Mouse (Mus musculus) adrenal gland, postnatal 36 days (tissue): Measurements from ENCODE around the gene Efhd2. TPM values are rescaled to one million over a fixed set of nuclear protein-coding genes. Genes with fewer than 3 reads are reported as not detected.

Experiments used
- DNase-seq, 2 experiments: peaks; one replicate each; pipeline ENCODE4 v3.0.0; 2021; ENCODE audit warnings: mixed read lengths in 1 of 2
- long read RNA-seq, 2 experiments: library from polyadenylated mRNA; stranded (forward); transcript quantifications; one replicate each; pipeline ENCODE4 v2.0.0; 2021; ENCODE audit warnings: borderline sequencing depth in 2 of 2
- total RNA-seq, 2 experiments: library from RNA; stranded (reverse); gene quantifications; 2 replicates each; pipeline ENCODE4 v1.2.3; 2021

Gene Efhd2
- 10 to 100 TPM; 23.1 to 29.1 TPM for total RNA-seq
- long read RNA-seq, experiment 1, transcript Efhd2-201 (4 exons, 2,381 nt) = major isoform, 54 of 58 reads
- long read RNA-seq, experiment 1, partial matches to known transcripts = 0 of 58 reads
- long read RNA-seq, experiment 1, other reads (novel, unspliced or antisense) = 4 of 58 reads
- long read RNA-seq, experiment 2, transcript Efhd2-201 (4 exons, 2,381 nt) = major isoform, 22 of 26 reads
- long read RNA-seq, experiment 2, partial matches to known transcripts = 2 of 26 reads
- long read RNA-seq, experiment 2, other reads (novel, unspliced or antisense) = 2 of 26 reads

DNA sequence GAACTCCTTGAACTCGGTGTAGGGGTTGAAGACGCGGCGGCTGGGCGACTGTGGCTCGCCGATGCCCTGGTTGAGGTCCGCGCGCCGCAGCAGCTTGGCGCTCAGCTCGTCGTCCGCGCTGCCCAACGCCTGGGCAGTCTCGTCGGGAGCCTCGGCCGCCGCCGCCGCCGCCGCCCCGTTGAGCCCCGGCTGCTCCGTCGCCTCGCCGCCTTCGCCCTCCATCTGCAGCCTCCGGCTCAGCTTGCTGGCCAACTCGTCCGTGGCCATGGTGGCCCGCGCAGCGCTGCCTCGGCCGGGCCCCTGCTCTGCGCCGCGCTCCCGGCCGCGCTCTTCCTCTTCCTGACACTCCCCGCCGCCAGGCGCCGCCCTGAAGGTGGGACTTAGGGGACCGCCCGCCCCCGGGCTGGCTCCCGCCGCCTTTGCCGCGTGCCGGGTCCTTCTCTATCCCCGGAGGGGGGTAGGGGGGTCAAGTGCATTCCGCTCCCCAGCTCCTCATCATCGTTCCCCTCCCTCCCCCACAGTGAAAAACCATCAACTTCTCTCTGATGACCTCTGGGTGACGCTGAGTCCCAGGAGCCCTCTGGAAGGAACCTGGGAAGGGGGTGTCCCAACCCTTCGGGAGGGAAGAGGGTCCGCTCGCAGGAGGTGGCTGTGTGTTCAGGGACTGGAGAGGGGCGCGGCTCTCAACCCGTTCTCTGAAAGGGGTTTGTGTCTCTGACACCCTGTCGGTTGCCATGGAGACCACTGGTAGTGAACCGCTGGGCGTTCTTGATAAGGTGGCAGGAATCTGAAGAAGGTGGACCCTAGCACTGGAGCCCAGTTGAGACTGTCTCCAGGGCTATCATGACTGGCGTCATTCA is at the start of gene Efhd2:
TSS of gene Efhd2 (minus strand) at position 320 of the 860 bp plus-strand sequence.
- DNase-seq = peak; percentile 89 to 92

DNA sequence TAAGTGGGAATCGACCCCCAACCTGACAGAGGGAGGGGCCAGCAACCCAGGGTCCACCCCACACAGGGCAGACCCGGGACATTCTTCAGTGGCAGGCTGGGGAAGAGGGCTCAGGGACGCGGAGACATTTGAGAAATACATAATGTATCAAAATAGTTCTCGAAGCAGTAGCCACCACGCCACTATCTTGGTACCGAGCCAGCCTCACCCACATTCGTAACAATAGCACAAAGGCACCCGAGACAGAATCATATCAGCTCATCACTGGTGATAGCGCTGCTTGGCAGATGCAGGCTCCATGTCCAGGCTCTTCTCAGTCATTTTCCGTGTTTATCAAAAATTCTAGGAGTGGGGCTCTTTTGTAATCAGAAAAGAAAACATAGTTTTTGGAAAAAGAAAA is 49.2 kb upstream of the Efhd2 start:
- no peak for DNase-seq

DNA sequence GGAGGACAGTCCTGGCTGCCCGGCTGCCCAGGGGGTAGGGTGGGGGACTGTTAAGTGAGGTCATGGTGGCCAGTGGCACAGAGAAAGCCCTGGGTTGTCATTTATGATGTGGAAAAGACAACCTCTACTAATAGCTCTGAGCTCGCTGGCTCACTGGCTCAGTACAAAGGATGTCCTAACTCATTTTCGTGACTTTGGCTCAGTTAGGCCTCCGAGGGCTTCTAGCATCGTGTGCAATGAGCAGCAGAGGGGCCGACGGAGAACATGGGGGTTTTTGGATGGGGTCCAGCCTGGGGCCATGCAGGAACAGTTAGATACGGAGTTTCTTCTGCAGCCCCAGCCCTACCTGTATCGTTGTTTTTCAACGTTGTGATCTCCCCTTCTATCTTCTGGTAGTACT is 45.7 kb upstream of the Efhd2 start:
- no peak for DNase-seq

DNA sequence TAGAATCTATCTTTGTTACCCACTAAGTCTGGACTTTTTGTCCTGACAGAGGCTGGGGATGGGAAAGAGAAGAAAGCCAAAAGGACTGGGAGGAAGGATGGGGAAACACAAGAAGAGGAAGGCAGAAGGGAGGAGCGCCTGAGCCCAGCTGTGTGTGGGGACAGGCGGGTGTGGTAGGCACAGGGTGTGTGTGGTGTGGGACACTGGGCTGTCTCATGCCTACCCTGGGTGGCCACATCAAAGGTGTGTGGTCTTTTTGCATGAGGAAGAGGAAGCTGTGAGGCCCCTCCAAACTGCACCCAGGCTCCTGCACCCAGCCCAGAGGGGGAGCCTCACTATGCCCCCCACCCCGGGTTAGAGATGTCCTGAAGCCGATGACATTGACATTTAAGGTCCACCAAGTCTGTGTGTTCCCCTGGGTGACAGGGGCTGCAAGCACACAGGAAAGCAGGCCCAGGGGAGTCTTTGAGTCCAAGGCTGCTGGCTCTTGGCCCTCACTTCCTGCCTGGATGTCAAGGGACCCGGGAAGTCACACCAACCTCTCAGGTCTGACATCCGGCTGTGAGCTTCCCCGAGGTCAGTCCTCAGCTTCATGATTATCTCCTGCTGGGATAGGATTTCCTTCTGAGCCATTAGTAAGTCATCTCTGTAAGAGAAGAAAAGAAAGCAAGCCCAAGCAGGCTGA is 43.2 kb upstream of the Efhd2 start:
- no peak for DNase-seq

DNA sequence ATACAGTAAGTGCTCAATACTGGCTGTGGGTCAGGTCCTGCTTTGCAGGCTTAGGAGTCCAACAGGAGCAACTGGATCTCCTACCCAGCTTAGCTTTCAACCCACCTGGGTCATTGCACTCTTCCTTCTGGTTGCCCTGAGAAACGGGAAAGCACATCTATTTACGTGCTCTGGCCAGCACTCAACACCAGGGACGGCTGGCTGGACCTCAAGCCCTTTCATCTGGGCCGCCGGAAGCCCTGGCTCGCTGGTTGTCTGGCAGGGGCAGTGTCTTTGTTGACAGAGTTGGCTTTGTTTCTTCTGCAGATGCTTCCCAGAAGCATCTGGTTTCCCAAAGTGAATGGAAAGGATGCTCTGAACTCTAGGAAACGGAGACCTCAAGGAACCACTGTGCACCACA is 39.3 kb upstream of the Efhd2 start:
- DNase-seq = peak; percentile 54 to 65

DNA sequence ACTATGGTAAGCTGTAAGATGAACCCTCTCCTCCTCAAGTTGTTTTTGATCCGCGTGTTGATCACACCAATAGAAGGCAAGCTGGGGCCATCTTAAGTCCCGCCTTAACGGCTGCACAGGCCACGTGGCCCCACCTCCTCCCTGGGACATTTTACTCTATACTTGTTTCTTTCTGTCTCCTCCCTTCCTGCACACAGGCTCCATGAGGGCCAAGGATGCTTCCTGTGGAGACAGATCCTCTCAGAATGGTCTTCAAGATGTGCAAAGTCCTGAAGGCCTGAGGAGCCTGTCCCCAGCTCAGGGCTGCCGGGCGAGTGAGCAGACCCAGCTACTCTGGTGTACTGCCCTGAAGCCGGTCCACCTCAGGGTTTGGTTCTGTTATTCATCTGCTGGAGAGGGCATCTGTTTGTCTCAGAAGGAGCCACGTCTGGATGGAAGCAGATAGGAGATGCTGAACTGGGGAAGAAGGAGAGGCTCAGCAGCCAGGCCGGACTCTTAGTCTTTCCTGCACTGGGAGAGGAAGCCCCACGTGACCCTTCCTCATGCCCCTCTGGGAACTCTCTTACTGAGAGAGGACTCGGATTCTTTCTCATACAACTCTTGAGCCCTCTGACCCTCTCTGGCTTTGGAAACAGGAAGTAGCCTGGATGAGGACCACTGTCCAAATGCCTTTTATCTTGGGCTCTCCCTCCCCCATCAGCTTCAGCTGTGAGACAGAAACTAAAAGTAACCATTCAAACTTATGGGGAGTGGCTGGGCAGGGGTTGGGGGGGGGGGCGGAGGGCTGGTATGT is 38.7 kb upstream of the Efhd2 start:
- peak in 1 of 2 experiments; percentile 20 for DNase-seq

DNA sequence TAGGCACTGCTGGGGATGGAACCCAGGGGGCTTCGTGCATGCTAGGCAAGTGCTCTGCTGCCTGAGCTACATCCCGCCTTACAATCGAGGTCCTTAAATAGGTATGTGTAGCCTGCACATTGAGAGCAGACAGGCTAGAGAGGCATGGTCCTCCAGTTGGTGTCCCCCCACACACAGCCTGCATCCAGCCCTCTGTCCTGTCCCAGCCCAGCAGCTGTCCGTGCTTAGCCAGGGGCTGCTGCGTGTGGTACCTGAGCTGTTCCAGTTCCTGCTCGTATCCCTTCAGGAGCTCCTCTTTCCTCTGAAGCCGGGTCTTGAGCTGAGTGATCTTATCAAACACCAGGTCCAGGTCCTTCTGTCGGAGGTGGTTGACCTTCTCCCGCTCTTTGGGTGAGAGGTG is 30.0 kb upstream of the Efhd2 start:
- no peak for DNase-seq

DNA sequence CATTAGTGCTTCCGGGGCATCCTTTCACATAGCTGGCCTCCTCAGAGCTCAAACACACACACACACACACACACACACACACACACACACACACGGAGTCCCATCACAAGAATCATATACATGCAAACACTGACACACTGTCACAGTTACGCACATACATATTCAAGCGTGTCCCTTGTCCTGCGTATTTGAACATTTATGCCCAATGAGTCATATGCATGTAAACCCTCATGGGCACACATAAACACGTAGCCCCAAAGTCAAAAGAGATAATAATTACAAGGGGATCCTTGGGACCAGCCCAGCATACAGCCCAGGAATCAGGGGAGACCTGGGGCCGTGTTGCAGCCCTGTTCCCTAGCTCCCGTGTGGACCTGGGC is 27.7 kb upstream of the Efhd2 start:
- DNase-seq = no peak

DNA sequence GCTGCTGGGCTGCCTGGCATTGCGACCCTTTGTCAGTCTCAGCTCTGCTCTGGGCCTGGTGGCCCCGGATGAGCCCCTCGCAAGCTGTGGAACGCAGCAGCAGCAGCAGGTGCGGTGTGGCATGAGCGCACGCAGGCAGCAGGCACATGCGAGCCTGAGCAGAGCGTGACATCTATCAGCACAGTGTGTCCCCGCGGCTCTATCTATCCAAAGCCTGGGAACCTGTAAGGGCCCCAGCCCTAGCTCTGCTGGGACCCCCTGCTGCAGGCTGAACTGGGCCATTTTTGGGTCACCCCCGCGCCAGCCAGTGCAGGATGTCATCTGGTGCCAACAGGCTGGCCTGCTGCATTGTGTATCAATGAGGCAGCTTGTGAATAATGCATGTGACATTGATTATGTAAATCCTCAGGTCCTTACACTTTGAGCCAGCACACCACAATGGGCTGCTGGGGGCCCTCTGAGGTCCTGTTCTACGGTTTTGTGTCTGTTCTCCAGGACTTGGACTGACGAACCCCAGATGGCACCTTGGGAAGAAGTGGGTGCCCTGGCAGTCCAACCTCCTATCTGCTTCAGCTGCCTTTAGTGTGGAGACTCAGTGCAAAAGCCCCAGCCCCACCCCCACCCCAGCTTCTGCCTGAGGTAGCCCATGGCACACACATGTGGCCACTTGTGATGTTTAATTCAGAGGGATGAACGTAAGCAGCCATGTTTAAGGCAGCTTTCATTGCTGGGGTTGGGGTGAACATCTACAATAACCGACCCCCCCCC is 27.2 kb upstream of the Efhd2 start:
- no peak for DNase-seq

DNA sequence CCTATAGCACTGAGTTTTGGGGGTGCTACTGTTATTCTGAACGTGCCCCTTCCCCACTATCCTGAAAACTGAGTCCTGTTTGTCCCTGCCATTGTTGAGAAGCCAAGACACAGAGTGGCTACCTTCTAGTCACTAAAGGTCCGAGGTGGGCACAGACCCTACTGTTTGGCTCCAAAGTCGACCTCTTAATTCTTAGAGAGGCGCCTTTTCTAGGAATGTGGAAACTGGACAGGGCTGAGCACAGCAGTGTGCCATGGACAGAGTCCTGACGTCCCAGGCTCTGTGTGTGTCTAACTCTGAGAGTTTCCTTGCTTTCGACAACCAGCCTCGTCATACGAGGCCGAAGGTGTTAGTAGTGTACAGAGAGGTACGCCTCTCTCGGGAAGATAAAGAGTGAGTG is 25.7 kb upstream of the Efhd2 start:
- no peak for DNase-seq

DNA sequence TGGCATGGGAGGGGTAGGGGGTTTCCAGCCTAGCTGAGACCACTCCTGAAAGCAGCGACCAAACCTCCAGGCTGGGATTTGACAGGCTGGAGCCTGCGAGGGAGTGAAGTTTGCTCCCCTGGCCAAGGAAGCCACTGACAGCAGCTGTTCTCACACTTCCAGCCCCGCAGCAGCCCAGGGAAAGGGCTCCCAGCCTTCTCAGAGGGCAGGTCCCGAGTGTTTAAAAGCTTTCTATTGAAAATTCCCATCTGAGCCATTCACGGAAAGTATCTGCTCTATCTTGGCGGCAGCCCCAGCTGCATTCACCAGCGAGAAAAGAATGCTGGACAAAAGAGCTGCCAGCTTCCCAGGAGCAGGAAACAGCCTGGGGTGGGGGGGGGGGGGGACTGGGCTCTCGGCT is 25.2 kb upstream of the Efhd2 start:
- DNase-seq = no peak

DNA sequence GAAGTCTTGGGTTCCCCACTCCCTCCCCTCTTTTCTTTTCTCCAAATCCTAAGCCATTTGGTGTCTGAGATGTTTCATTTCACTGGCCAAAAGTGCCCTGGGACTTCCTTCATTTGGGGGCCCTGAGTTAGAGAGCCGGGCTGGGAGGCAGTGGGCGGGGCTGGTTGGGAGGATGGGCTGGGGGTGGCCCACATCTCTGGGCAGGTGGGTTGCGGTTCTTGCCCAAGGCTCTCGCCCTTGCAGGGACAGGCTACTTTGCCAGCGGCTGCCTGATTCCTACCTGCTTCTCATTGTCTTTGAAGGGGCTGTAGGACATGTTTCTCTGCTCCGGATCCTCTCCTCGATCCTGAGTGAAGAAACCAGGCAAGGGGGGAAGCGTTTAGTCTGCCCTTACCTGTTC is 24.2 kb upstream of the Efhd2 start:
- no peak for DNase-seq

DNA sequence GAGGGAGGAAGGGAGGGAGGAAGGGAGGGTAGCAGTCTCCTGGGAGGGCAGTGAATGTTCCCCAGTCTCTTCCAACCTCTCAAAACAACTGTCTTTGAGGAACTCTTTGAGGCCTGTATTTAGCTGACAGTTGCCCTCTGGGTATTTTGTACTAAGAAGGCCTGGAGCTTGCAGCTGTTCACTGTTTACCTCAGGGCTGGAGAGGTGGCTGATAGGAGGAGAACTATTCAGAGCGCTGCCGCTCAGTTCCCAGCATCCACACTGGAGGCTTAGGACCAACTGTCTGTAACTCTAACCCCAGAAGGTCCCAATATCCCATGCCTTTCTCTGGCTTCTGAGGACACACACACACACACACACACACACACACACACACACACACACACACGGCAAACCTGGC is 23.1 kb upstream of the Efhd2 start:
- no peak for DNase-seq

DNA sequence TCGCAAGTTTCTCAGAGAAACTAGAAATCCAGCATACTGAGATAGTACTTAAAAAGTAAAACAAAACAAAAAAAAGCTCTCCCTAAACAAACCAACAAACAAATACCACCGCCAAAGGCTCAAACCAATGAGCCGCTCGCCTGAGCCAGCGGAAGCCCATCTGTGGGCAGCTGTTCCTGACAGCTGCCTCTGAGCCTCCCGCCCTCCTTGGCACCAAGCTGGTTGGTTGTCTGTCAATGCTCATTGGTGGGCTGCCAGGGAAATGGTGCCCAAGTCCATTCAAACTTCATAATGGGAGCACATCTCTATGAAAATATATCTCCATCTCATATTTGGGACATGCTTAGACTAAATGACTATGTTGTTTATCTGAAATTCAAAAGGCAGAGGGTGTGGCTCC is 22.5 kb upstream of the Efhd2 start:
- no peak for DNase-seq

DNA sequence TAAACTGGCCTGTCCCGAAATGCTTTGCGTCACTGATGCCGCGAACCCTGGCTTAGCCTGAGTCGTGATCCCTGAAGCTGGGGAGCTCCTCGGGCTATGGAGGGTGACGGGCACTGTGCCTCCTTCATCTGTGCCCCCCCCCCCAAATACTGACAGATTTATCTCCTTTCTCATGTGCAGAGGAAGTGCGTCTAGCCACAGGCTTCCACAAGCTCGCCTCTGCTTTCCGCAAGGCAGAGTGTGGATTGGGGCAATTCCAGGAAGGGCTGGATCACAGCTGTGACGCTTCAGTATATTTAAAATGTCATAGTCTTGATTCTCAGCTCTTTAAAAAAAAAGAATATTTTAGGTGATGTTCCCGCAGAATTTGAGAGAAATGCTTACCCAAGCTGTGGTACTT is 21.1 kb upstream of the Efhd2 start:
- no peak for DNase-seq

DNA sequence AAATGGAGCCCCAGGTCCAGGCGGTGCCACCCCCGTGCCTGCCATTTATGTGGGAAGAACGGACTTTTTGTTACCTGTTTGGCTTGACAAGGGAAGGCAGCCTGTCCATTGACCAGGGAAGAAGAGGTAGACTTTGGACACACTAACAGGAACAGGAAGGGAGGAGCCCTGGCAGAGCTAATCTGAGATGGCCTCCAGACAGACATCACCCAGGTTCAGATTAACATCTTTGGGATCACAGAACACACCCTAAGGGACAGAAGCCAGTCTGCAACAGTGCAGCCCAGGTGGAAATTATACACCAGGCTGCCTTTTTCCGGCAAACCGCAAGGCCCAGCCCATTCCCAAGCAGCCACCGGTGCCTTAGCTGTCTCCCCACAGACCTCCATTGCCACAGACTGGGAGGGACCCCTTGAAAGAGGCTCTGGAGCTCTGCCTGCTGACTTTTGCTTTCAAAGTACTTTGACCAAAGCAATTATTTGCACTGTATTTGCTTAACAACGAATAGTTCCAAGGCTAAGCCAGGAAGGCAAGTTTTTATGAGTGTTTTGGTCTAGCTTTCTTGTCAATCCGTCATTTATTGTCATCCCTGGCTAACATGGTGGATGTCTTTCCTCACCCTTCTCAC is 18.6 kb upstream of the Efhd2 start:
- DNase-seq = no peak

DNA sequence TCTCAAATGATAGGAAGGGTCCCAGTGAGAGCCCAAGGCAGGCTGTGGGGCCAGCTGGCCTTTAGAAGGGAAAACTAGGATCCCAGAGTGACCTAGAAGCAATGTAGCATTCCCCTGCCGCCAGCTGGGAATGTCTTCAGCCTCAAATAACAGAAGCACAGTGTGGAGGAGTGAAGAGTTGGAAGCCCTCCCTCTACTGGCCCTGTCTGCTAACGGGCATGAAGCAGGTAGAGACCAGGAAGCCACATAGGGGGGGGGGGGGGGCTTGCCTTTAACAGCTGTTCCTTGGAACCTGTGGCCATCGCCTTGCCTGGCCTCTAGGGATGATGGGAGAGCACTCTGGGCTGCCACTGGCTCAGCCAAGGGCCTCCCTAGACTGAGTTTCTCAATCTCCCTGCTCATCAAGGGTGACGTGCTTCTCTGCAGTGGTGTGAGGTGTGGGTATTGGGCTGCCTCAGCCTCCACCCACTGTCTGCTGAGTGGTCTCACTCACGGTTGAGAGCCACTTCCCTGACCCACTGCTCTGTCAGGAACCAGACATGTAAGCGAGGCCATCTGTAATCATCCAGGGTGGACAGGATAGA is 11.8 kb upstream of the Efhd2 start:
- DNase-seq = no peak

DNA sequence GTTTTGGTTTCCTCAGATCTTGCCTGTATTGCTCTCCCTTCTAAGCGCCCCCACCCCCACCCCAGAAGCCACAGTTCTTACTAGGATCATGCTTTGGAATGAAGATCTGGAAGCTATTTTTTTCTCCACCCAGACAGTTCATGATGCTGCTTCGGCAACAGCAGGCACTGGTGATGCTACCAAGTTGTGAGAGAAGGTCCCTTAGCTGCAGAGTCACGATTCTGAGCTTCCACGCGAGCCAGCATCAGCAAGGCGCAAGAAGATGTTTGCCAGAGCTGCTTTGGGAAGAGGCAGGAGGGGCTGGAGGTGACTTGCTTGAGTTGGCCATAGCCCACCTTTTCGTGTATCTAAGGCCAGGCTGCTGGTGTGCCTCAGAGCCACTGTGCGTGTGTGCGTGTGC is 10.7 kb upstream of the Efhd2 start:
- DNase-seq = no peak

DNA sequence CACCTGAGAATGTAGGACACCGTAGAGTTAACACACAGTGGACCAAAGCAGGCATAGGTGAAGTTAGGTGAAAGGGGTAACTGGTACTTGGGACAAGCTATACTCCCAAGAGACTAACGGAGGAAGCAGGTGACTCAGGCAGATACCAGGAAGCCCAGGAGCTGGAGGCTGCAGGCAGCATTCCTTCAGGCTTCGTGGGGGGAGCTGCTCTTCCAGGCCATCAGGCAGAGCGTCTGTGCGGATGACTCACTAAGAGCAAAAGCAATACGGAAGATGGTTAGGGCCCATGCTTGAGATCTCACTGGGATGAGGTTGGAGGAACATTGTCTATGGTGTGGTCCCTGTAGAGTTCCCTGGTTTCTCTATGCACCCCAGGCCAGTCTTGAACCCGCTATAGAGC is 8.1 kb upstream of the Efhd2 start:
- DNase-seq = no peak

DNA sequence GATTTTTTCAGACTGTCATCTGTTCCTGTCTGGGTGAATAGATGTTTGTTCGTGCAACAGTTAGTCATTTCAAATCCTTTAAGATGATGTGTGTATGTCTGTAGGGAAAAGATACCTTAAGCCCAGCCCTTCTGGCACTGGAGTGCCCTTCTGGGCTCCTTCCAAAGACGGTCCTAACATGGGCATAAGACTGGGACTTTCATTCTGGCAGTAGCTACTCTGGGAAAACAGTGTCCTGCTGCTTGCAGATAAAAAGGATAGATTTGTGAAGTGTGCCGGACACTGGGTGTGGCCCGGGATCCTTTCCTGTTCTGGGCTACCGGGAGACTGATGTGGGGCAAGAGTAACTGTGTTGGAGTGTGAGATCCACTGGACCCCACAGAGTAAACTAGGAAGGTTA is 7.2 kb upstream of the Efhd2 start:
- DNase-seq = no peak
